Mouse (Mus musculus) right cerebral cortex, postnatal 14 days (tissue): Measurements from ENCODE around the gene Gpcpd1.
"Not testable (repeated sequence)": the region's sequence is repeated elsewhere in the genome, so short reads cannot be mapped to it uniquely, and the experiment has no call there.

Experiments
- DNase-seq: peaks from one replicate; pipeline ENCODE4 v3.0.0; 2022

Gpcpd1 gene

DNA sequence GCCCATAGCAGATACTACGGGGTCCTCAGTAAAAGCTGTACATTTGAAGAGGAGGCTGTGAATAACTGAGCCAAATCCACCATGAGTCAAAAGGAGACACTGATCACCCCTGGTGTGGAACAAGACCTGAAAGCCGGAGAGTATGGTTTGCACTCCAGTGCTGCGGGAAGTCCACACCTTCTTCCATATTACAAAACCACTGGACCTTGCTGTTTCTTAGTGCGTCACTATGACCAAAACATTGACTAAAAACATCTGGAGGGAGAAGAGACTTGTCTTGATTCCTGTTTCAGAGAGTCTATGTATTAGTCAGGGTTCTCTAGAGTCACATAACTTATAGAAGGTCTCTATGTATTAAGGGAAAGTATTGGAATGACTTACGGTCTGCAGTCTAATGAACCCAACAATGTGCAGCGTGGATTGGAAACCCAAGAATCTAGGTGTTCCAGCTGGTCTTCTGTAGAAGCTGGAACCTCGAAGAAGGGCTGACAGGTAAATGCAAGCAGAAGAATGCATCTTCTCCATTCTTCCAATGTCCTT, at the start of gene Gpcpd1:
Gene Gpcpd1 (minus strand): TSS at position 490 of the 540 bp plus-strand sequence.
- DNase-seq = no peak

DNA sequence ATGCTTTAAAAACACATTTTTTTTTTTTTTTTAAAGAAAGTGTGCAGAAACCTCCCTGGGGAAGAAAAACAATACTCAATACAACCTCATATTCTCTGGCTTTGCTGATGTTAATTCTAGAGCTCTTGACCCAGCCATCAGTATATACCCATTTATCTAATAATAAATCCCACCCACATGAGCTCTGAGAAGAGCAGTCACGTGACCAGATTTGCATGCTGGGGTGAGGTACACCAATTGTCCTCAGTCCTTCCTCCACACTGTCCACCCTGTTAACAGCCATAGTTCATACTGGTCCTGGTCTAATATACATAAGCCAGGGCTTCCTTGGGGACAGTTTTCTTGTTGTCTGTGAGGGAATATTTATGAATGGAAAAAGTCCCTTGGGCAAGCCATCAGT, 49.0 kb upstream of the Gpcpd1 start:
- DNase-seq = no peak

DNA sequence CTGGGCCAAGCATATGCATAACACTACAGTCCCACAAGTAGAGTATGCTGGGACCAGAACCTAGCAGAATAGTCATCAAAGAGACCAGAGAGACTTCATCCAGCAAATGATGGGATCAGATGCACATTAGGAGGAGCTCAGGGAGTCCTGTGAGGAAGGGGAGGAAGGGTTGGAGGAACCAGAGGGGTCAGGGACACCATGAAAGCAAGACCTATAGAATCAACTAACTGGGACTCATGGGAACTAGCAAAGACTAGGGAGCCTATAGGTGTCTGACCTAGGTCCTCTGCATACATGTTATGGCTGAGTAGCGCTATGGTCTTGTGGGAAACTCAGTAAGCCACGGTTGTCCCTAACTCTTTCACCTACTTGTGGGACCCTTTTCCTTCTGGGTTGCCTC, 41.1 kb upstream of the Gpcpd1 start:
- DNase-seq = no peak

DNA sequence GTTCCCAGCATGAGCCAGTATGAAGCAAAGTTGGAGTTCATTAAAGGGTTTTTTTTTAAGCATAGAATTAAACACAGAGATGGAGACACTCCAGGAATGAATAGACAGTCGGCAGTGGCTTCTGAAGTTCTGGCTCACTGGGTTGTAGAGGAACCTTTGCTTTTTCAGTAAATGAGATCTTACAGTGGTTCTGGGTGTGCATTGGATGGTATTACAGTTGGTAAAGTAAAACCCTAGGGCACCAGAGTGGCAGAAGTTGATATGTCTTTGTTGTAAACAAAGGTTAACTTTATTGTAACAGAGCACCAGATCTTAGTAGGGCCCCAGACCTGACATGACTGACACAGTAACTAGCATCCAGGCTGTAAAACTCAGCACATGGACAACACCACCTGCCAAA, 35.6 kb upstream of the Gpcpd1 start:
- DNase-seq = no peak

DNA sequence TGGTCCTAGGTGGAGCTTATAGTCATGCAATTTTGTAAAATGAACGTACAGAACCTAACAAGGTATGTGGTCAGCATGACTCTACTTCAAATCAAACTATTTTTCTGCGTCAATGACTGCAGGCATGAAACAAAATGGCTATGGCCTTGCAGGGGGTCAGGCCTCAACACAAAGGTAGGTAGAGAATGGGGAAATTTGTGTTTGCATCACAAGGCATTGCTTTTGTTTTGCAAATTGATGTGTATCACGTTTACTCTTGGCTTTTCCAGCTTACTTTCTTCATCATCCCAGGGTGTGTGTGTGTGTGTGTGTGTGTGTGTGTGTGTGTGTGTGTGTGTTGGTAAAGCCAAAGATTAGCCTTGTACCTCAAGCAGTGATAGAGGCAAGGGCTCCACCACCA, 30.2 kb upstream of the Gpcpd1 start:
- DNase-seq = no peak

DNA sequence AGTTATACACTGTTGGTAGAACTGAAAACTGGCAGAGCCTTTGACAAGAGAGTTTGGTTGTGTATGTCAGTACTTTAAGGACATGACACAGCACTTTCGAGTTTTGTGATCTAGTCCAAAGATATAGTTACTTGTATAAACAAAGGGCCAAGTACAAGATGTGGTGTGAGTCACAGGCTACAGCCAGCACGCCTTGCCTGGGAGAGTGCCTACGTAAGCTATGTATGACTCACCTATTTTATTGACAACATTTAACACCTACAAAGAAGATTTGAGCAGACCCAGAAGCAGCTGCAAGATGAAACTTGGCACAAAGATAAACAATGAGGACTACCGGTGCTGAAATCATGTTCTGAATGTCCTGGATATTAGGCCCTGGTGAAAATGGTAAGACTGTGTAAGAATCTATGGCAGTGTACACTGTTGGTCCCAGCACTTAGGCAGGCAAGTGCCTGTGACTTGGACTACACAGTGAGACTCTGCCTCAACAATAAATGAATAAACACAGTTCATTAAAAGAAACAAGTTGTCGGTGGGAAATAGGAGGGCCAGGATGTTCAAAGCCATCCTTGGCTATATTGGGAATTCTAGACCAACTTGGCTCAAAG, 26.2 kb upstream of the Gpcpd1 start:
- no peak for DNase-seq

DNA sequence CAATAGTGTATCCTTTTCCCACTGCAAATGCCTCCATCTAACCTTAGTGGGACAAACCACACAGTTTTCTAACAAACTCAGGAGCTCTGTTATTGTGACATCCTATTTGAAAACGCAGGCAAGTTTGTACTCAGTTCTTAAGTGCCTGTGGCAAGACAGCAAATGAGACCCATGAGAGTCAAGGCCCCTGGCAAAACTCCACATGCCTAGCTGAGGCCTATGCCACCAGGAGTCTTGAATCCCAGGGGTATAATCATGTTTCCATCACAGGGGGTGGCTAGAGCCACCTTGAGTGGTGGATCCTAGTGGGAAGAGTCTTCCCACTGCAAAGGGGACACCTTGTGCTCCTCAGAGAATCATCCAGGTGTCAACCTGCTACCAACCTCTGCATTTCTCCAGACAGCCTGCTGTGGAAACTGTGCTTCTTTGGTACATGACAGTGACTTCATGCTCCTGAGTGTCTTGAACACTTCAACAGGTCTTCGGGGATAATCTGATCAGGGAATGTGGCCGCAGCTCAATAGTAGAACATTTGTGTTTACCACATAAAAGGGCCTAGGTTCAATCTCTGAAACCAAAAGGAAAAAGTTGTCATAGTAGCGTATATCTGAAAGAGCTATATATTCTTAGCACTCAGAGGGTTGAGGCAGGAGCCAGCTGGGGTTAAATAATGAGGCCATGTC, 24.2 kb upstream of the Gpcpd1 start:
- no peak for DNase-seq

DNA sequence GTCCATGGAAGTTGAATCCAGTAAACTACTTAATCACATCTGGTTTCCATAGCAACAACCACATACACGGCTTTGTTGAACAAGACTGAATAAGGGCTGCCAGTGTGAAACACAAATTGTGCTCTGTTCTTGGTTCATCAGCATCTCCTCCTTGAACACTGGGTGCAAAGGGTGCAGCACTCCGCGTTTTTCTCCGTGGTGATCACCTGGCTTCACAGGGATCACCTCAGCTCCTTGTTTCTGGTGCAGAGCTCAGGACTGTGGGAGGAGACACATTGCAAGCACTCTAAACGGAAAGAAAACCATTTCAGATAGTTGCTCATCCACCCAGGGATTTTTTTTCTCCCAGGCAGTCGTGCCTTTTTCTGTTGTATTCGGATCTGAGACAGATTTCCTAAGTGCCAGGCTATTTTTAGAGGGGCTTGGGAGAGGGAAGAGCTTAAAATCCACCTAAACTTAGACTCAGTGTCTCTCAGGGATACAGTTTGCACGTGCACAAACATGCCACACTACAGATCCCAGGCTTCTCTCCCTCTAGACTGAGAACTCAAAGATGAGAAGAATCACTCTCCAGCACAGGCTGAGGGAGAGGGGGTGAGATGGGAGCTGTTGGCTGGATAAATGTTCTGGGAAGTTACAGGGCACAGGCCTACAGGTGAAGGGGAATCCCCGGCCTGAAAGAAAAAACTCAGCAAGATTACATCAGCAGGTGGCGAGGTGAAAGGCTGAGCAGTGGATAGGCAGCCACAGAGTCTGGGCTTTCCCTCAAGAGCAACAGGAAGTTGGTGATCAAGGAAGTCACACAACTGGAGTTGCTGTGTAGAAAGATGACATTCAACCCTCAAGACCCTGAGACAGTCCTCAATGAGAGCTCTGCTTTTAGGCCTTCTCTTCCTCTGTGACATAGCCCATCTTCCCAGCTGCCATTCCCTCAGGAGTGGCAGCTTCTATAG, 19.9 kb upstream of the Gpcpd1 start:
- DNase-seq = peak; percentile 34

DNA sequence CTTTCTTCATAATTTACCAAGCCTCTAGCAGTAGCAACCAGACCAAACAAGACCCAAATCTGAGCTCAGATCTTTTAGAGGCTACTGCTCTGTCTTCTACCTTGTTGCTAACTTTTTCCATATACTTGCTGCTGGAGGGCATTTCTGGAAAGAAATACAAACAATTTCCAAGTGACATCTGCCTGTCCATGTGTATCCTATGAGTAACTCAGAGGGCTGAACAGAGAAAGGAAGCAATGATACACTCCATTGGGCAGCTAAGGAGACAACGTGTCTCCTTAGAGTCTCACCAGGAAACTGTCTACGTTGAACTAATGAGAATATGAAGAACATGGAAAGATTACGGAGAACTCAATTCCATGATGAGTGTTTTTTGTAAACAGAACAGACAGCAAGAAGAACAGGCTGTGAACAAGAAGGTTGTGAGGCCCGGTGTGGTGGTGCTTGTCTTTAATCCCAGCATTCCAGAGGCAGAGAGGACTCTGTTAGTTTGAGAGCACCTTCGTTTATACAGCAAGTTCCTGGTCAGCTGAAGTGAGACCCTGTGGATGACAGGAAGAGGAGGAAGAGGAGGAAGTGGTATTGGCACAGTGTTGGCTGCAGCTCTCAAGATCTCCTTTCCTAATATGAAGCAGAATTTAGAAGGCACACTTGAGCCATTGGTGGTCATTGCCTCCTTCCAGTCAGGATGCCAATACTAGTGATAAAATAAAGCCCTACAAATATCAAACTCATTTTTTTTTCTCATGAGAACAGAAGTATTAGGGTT, 18.4 kb upstream of the Gpcpd1 start:
- DNase-seq = no peak

DNA sequence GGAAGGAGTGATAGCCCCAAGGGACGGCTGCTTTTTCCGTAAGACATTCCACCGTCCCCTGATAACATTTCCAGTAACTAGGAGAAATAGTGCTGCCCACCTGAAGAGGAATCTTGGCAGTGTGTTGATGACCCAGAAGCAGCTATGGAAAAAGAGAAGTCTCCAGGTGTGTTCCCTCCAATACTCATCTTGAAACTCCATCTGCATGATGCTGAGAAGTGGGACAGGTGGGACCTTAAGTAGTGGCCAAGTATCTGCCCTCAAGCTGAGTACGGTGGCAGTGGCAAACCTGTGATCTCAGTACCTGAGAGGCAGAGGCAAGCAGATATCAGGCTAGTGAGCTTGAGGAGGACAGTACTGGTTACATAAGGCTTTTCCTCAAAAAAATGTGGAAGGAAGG, 17.4 kb upstream of the Gpcpd1 start:
- DNase-seq = no peak

DNA sequence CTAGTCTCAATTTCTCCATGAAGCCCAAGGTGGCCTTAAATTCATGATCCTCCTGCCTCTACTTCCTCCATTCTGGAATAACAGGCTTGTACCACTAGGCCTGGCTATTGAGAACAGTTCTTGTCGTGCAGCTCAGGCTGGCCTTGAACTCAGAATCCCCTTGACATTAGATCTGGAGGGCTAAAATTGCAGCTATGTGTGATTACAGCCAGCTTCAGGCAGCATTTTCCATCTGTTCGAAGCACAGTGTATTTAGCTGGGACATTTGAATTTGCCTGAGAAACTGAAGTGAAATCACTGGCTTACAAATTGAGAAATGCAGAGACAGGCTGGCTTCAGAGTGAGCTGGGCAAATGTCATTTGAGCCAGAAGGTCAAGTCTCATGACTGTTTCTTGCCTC, 16.2 kb upstream of the Gpcpd1 start:
- no peak for DNase-seq

DNA sequence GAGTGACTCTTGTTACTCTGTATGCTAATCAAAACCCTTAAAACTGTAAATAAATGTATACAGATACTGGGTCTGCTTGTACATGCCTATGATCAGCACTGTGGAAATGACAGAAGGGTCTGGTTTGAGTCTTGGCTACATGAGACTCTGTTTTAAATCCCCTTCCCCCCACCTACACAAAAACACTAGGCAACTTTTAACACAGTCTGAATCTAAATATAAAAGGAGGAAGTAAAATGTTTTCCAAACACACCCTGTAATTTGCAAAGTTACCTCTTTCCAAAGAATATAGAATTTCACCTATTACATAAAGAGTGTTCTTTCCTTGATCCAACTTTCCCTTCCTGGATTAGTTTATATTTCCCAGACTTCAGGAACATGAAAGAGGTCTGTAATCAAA, 14.2 kb upstream of the Gpcpd1 start:
- DNase-seq = no peak

DNA sequence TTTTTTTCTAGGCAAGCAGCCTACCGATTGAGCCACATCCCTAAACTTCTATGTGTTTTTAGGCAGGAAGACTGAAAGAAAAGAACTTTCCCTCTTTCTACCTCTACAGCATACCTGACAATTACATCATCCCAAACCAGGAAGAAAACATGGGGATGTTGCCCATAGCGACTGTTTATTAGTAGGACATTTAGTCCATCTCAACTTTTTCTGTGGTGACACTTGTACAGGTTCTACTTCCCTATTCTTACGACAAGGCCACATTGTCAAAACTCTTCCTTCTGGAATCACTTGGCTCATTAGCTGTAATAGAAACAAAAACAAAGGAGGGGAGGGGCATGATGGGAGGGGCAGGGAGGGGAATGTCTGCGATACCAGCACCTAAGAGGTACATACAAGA, 12.6 kb upstream of the Gpcpd1 start:
- DNase-seq = no peak

DNA sequence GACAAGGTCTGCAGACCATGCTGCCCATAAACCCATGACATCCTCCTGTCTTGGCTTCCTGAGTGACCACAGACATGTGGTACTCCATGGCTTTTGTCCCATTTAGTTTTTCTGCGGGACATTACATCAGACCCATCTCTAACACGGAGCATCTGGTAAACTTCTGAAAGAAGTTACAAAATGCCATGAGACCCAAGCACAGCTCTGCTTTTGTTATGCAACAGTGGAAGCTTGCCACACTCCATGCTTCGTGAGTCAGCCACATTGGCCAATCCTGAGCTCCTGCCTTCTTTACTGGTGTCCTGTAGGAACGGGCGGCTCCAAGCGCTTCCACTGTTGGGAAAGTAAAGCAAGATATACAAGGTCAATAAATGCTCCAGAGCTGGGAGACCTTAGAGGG, 11.6 kb upstream of the Gpcpd1 start:
- DNase-seq = peak; percentile 16

DNA sequence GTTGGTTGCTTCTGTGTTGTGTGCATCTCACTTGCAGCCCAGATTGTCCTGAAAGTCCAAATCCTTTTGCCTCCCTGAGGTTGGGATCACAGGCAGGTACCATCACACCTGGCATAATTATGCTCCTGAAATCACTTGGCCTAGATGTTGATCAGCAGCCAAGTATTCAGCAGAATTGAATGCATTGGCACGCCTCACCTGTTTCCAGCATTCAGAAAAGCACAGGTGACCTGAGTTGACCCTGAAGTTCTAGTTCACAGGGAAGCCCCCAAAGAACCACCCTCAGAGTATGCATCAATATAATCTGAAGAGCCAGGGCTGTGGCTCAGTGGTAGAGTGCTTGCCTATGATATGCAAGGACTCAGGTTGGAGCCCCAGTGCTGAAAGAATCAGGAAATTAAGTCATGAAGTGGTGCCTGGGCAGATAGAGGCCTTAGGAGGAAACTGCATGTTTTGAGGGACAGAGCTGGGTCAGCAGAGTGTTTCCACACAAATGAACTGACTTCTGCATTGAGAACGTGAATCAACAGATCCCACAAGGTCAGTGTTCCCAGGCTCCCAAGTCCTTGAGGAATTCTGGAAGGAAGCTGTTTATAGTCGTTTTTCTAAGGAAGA, 10.4 kb upstream of the Gpcpd1 start:
- no peak for DNase-seq

DNA sequence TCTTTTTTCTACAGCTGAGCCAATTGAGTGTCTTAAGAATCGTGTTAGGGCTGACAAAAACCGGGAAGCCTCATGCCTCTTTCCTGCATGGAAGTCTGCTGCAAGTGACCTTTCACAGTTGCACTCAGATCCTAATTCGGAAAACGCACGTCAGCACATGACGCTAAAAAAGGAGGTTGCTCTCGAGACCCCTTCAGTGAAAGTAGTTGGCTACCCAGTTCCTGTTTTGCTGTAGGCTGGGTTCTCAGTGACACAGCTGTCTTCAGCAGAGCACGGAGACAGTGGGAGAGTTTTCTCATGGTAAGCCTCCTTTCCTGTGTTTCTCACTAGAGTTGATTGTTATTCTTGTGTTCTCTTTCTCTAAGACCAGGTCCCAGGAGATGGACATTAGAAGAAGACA, 9.7 kb upstream of the Gpcpd1 start:
- DNase-seq = no peak

DNA sequence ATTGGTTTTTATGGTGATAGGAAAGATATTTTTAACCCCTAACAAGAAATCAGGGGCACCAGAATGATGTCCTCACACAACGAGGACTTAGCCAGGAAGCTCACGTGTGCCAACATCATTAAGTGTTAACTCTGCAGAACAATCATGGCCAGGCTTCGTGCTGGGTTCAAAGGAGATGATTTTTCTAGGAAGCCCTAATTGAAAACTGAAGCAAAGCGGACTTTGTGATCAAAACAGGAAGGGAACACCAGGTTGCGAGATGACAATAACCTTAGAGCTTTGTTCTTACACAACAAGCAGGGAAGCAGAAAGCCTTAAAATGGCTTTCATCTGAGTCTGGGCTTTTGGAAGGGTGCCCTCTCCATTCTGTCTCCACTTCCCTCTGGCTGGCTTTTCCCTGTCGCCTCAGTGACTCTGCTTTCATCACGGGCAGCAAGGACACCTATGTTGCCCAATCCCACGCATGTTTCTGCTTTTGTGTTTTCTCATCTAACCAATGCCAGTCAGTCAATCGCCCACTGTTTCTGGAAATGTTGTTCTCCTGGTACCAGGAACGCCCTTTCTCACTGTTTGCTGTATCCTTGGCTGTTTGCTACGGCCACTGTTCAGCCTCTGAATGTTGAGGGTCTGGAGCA, 8.2 kb upstream of the Gpcpd1 start:
- DNase-seq = no peak

DNA sequence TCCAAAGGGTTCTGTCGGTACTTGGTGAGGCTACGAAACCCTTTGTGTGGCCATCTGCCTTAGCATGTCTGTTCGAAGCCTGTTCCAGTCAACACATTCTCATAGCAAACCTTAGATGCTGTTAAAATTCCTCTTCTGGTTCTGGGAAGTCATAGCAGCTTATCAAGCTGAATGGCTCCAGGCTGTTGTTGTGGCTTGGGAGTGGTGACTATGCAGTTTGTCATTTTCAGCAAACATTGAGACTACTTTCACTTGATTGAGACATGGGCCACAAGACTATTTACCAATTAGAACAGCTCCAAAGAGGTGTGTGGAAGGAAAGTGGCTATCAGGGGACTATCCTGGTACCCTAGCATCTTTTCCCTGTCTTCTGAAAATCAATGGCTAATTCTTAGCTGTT, 4.6 kb upstream of the Gpcpd1 start:
- DNase-seq = no peak

DNA sequence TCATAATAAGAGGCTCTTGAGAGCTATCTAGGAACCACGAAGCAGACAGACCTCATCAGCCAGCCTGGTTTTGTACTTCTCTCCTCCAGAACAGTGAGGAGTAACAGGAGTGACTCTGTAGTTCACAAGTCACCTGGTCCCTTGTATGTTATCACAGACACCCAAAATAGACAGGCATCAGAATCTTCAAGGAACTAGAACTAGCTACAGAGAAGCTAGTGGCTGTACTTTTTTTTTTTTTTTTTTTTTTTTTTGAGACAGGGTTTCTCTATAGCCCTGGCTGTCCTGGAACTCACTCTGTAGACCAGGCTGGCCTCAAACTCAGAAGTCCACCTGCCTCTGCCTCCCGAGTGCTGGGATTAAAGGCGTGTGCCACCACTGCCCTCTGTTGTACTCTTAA, 4.0 kb upstream of the Gpcpd1 start:
- DNase-seq = not testable (repeated sequence)

DNA sequence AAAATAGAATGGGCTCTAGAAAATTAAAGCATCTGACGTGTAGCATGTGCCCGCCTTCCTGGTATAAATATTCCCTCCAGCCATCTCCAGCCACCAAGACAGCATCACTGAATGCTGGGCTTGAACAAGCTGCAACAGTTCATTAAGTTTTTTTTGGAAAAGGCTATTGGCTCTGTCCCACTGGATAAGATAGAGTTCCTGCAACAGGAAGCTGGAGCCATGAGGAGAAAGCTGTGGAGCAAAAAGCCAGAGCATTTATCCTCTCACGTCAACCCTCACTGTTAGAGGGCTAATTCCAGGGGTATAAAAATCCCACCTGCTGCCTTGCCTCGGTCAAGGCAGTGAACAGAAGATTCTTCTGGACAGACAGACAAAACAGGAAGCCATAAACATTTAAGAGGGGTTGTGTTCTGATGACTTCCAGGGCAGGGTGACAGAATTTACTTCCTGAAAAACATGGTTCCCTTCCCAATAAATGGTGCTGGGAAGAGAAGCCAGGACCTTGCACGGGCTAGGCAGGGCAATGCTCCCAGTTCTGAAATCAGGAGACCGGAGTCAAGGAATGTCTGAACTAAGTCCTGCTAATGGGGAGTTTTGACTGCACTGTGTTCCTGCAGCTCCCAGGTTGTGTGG, 2.5 kb upstream of the Gpcpd1 start:
- DNase-seq = no peak

DNA sequence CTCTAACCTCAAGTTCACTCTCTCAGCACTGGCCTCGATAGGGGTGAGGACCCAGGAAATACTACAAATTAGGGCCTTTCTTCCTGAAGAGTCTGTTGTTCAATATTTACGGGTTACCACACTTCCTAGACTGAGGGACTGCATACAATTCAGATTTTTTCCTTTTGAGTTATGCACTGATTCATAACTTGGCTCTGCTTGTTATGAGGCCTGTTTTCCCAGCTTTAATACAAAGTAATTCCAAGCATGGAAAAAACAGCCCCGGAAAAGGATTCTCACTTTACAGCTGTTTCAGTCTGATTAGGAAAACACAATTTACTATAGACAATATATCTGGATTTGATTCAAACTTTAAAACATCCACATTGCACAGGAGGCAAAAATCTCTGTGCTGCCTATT, 1.5 kb downstream of the Gpcpd1 start:
- no peak for DNase-seq
